Mouse (Mus musculus) B cell, adult (primary cell): Measurements from ENCODE around the gene Galk1. TPM values are rescaled to one million over a fixed set of nuclear protein-coding genes. Genes with fewer than 3 reads are reported as not detected.

Experiments
- total RNA-seq: library from RNA; stranded (reverse); gene quantifications from 4 replicates; pipeline ENCODE4 v1.2.4, GENCODE M21; 2023; ENCODE audit not compliant: inconsistent age

Gene Galk1
- total RNA-seq = 16.3 to 20.2 TPM (median 18.7 TPM) in 4 replicates

DNA sequence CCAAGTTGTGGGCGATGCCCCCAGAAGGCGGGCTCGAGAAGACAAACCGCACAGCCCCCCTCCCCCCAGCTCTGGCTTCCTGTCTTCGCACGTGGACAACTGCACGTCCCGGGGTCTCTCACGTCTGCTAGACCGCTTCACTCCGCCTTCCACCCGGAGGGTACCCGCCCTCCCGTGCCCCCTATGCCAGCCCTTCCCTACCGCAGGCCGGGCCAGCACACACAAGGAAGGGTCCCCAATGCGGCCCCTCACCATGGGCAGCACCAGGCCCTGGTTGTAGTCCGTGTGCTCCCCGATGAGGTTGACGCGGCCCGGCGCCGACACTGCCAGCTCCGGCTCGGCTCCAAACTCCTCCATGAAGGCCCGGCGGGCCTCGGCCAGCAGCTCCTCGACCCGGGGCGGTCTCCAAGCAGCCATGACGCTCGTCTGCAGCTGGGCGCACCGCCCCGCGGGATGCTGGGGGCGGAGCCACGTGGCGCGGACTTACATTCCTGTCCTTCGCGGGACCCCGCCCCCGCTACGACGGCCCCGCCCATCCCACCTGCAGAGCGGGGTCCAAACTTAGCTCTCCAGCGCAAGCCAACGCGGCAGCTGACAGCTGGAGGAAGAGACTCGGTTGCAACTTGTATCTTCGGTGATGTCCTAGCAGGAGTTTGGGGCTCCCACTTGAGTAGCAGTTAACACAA is at the start of gene Galk1:
Galk1 (minus strand) TSS at position 458 of the 686 bp plus-strand sequence.

DNA sequence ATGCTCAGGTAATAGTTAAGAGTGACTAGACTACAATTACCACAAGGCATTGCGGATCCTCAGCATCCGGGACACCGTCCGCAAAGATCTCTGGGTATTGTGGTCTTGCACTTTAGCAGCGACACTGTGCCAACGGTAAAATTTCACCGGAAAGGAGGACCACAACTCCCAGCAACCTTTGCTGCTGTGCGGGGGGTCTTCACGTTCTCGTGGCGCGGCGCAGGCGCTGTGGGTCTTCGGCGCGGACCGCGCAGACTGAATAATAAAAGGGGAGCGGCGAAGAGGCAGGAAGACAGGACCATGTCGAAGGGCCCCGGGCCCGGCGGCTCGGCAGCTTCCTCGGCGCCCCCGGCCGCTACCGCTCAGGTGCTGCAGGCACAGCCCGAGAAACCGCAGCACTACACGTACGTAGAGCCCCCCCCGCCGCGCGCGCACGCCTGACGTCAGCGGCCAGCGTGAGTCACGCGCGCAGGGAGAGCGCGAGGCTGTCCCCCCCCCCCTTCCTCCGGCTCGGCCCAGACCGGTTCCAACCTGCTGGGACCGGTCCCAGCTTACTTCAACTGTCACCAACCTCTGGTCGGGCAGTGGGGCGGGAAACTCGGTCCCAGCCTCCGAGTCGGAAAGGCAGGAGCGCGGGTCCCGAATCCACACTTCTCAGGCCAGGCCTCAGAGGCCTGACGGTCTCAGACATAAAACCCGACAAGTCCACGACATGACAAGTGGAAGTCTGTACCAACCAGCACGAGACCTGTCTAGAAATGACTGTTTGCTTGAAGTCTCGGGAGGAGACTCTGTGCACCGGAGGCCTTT is 17.8 kb upstream of the Galk1 start, which contains the start of gene Unk:
Unk (plus strand) TSS at position 235 of the 810 bp plus-strand sequence.

DNA sequence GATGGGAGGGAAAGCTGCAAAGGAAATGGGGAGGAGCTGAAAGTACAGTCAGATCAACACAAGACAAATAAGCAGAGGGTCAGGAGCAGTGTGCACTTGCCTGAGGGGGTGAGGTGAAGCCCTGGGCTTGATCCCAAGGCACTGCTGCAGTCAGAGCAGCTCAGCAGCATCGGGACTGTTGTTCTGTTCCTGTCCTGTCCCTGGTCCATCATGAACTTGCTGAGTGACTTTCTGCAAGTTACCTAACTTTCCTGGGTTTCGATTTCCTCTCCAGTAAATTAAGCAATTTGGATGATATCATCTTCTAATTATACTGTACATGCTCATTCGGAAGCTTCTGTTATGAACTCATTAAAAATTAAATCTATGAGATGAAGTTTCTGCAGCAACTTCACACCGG is 15.2 kb upstream of the Galk1 start, which contains the start of gene H3f3b:
H3f3b (minus strand) TSS at position 207 of the 400 bp plus-strand sequence.

DNA sequence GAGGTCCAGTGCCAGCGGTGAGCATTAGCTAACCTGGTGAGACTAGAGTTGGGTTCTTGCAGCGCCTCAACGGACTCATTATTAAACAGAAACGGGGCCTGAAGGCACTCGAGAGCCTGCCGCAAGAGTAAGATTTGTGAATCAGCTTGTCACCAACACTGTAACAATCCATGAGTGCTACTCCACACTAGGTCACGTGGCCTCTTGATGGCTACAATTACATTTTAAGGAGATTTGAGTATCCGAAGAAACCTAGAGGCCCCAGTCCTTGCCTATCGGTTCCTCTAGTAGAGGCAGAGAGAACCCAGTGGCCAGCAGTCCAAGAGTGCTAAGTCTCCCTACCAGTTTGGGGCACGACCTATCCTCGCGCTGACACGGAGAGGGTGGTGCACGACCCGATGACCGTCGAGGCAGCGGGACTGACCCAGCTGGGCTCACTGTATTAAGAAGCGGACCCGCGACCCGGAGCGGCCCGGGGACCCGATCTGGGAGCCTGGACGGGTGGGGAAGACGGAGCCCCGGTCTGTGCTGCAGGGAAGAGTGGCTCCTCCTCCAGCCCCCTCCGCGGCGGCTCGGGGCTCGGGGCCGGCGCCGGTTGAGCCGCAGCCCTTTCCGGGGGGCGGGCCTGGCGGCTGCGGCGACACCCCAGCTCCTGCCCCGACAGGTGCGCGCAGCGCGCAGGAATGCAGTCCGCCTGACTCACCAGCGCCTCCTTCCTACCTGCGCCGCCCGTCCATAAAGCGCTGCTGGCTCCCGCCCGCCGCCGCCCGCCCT is 38.0 kb downstream of the Galk1 start, which contains the start of gene Itgb4:
Itgb4 (plus strand) TSS at position 401 of the 774 bp plus-strand sequence.

Other genes with a start within 250 kb of the Galk1 start
- gene Tmem94, start 247.3 kb downstream of the Galk1 start, total RNA-seq = 51.4 to 54.2 TPM (median 52.6 TPM) in 4 replicates
- gene Caskin2, start 199.1 kb downstream of the Galk1 start, total RNA-seq = 3.4 to 5.3 TPM (median 3.9 TPM) in 4 replicates
- 24.2 to 40.5 TPM (median 36.9 TPM) in 4 replicates for gene Tsen54, start 198.0 kb downstream of the Galk1 start, total RNA-seq
- gene Llgl2, start 188.7 kb downstream of the Galk1 start, total RNA-seq = 22.7 to 31.1 TPM (median 26.4 TPM) in 4 replicates
- gene Myo15b, start 154.3 kb downstream of the Galk1 start, total RNA-seq = 0.42 to 0.63 TPM (median 0.51 TPM) in 3 of 4 replicates, not detected in the other
- not detected in 4 replicates for gene Smim5, start 112.8 kb downstream of the Galk1 start, total RNA-seq
- gene Smim6, start 100.7 kb downstream of the Galk1 start, total RNA-seq = not detected in 4 replicates
- 40.8 to 57.3 TPM (median 51.2 TPM) in 4 replicates for gene Sap30bp, start 79.4 kb downstream of the Galk1 start, total RNA-seq
- gene Recql5, start 79.2 kb downstream of the Galk1 start, total RNA-seq = 62.1 to 67.9 TPM (median 67.1 TPM) in 4 replicates
- gene Itgb4, start 38.0 kb downstream of the Galk1 start, total RNA-seq = 0.19 to 1.2 TPM (median 0.44 TPM) in 4 replicates
- 3,106 to 3,747 TPM (median 3,372 TPM) in 4 replicates for gene H3f3b, start 15.2 kb upstream of the Galk1 start, total RNA-seq
- 71.4 to 82.5 TPM (median 80.3 TPM) in 4 replicates for gene Unk, start 17.6 kb upstream of the Galk1 start, total RNA-seq
- 58.7 to 68.2 TPM (median 59.6 TPM) in 4 replicates for gene Unc13d, start 65.2 kb upstream of the Galk1 start, total RNA-seq
- 249 to 307 TPM (median 282 TPM) in 4 replicates for gene Wbp2, start 74.3 kb upstream of the Galk1 start, total RNA-seq
- 0.54 to 1.4 TPM (median 0.57 TPM) in 3 of 4 replicates, not detected in the other for gene Trim47, start 114.5 kb upstream of the Galk1 start, total RNA-seq
- 35.0 to 42.1 TPM (median 37.0 TPM) in 4 replicates for gene Trim65, start 118.4 kb upstream of the Galk1 start, total RNA-seq
- gene Mrpl38, start 126.1 kb upstream of the Galk1 start, total RNA-seq = 53.7 to 79.8 TPM (median 64.1 TPM) in 4 replicates
- 37.5 to 41.8 TPM (median 39.2 TPM) in 4 replicates for gene Fbf1, start 155.4 kb upstream of the Galk1 start, total RNA-seq
- 43.7 to 50.4 TPM (median 47.7 TPM) in 4 replicates for gene Ten1, start 186.1 kb upstream of the Galk1 start, total RNA-seq
- gene Acox1, start 186.3 kb upstream of the Galk1 start, total RNA-seq = 22.1 to 31.2 TPM (median 24.6 TPM) in 4 replicates
- 0.09 to 0.26 TPM (median 0.14 TPM) in 4 replicates for gene Evpl, start 225.4 kb upstream of the Galk1 start, total RNA-seq